In the genomic region with DNA sequence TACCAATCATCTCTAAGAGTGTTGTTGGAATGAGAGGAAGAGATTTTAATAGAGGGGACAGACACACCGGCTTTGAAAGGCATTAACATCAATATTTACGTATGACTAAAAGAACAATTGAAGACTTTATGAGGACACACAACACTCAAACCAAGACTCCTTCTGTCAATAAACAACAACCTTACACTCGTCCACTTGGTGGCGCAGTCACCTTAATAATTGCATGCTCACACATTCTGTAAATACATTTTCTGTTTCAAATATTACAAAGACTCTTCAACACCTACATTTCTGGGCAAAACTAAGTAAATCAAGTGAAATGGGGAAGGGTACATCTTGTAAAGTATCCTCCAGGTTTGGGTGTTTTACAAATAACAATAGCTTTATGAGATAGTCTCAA, we compare ENCODE assay signal across 10 mouse cellular contexts. TPM values are rescaled to one million over a fixed set of nuclear protein-coding genes. Genes with fewer than 3 reads are reported as not detected.
DNase-seq lines count a peak whose midpoint lies in the region; ATAC-seq and TF ChIP-seq lines count a peak whose summit lies in the region.
"Had no signal": no experiment of that assay in that cellular context is flagged by ENCODE, and none has a peak within 500 bp of the region (broad histone marks: within the 10 kb centered on the region; RNA-seq: fewer than 3 reads in every experiment).

No protein-coding gene starts in this region.

- DNase-seq in forebrain, embryonic 10.5 days (ENCODE audit: extremely low spot score, low spot score), result peak; percentile 23
- peak; percentile 63 for DNase-seq in urinary bladder, postnatal 14 days (ENCODE audit: low spot score)
- DNase-seq in urinary bladder, postnatal 10 days (ENCODE audit: low spot score), result no peak
- peak; percentile 76 for DNase-seq in embryo, embryonic 10.5 days (ENCODE audit: low spot score)
- DNase-seq in hindbrain, postnatal 0 days (ENCODE audit: low spot score), result peak; percentile 85
- peak in 2 of 3 experiments; percentile 20 to 32 for DNase-seq in liver, embryonic 14.5 days (ENCODE audit: low read depth in 3 of 3, low spot score in 3 of 3)
- DNase-seq in right cerebral cortex, postnatal 25 days, result peak; percentile 28

- WGBS in forebrain, embryonic 10.5 days, result 27% methylated on average over 4 of the region's 4 CpGs
- WGBS in forebrain, embryonic 12.5 days, result 24% methylated on average over 4 of the region's 4 CpGs
- WGBS in hindbrain, postnatal 0 days, result 17% methylated on average over 4 of the region's 4 CpGs
- 22% methylated on average over 4 of the region's 4 CpGs for WGBS in liver, embryonic 14.5 days (ENCODE audit: insufficient replicate concordance)

- H3K9ac ChIP-seq in forebrain, embryonic 12.5 days, result no peak overlapping the region
- no peak overlapping the region for H3K9ac ChIP-seq in hindbrain, postnatal 0 days (replicated peaks; ENCODE audit: low read length)
- no peak overlapping the region for H3K9ac ChIP-seq in liver, embryonic 14.5 days (replicated peaks)
- H3K9ac ChIP-seq: limb, embryonic 15.5 days; stomach, embryonic 15.5 days had no signal

- H3K4me3 ChIP-seq in forebrain, embryonic 10.5 days, result no peak overlapping the region
- H3K4me3 ChIP-seq in forebrain, embryonic 12.5 days (replicated peaks), result no peak overlapping the region
- no peak overlapping the region for H3K4me3 ChIP-seq in hindbrain, postnatal 0 days (ENCODE audit: low read length)
- no peak overlapping the region for H3K4me3 ChIP-seq in liver, embryonic 14.5 days (ENCODE audit: insufficient read depth in 1 of 2, low read depth in 2 of 2, low read length in 2 of 2)
- H3K4me3 ChIP-seq: limb, embryonic 15.5 days; stomach, embryonic 15.5 days had no signal

- peak; percentile 82 for TF ChIP-seq CTCF in hindbrain, postnatal 0 days (IDR thresholded peaks at IDR 0.05; ENCODE audit: low read depth)
- peak; percentile 60 for TF ChIP-seq CTCF in liver, embryonic 14.5 days (IDR thresholded peaks at IDR 0.05; ENCODE audit: low read depth)

- TF ChIP-seq EP300 in liver, embryonic 14.5 days (IDR thresholded peaks at IDR 0.05; ENCODE audit: low read depth), result no peak

- no peaks in the 10 kb centered on the region for H3K36me3 ChIP-seq in forebrain, embryonic 10.5 days (replicated peaks)
- H3K36me3 ChIP-seq in forebrain, embryonic 12.5 days (replicated peaks), result no peaks in the 10 kb centered on the region
- H3K36me3 ChIP-seq in hindbrain, postnatal 0 days (ENCODE audit: insufficient read depth, low read length), result no peaks in the 10 kb centered on the region
- no peaks in the 10 kb centered on the region for H3K36me3 ChIP-seq in liver, embryonic 14.5 days (replicated peaks; ENCODE audit: control insufficient read depth, insufficient read depth, low read depth)
- H3K36me3 ChIP-seq: limb, embryonic 15.5 days; stomach, embryonic 15.5 days had no signal

- H3K9me3 ChIP-seq in forebrain, embryonic 10.5 days, result no peaks in the 10 kb centered on the region
- H3K9me3 ChIP-seq in forebrain, embryonic 12.5 days, result no peaks in the 10 kb centered on the region
- H3K9me3 ChIP-seq in hindbrain, postnatal 0 days (ENCODE audit: low read length), result no peaks in the 10 kb centered on the region
- no peaks in the 10 kb centered on the region for H3K9me3 ChIP-seq in liver, embryonic 14.5 days (ENCODE audit: control insufficient read depth, low read length)
- H3K9me3 ChIP-seq: limb, embryonic 15.5 days; stomach, embryonic 15.5 days had no signal

- H3K27ac ChIP-seq in forebrain, embryonic 10.5 days, result no peak overlapping the region
- no peak overlapping the region for H3K27ac ChIP-seq in forebrain, embryonic 12.5 days
- H3K27ac ChIP-seq in hindbrain, postnatal 0 days, result no peak overlapping the region
- no peak overlapping the region for H3K27ac ChIP-seq in liver, embryonic 14.5 days
- H3K27ac ChIP-seq: limb, embryonic 15.5 days; stomach, embryonic 15.5 days had no signal

- H3K4me2 ChIP-seq in forebrain, embryonic 12.5 days, result no peak overlapping the region
- H3K4me2 ChIP-seq in hindbrain, postnatal 0 days (ENCODE audit: low read depth, low read length), result no peak overlapping the region
- H3K4me2 ChIP-seq in liver, embryonic 14.5 days (ENCODE audit: low read depth), result no peak overlapping the region
- H3K4me2 ChIP-seq: limb, embryonic 15.5 days; stomach, embryonic 15.5 days had no signal

- ATAC-seq in forebrain, embryonic 12.5 days (ENCODE audit: low FRiP score), result no peak
- ATAC-seq in hindbrain, postnatal 0 days, result no peak
- no peak for ATAC-seq in liver, embryonic 14.5 days (ENCODE audit: insufficient read depth)

- no peaks in the 10 kb centered on the region for H3K4me1 ChIP-seq in forebrain, embryonic 10.5 days
- no peaks in the 10 kb centered on the region for H3K4me1 ChIP-seq in forebrain, embryonic 12.5 days
- H3K4me1 ChIP-seq in hindbrain, postnatal 0 days (ENCODE audit: insufficient read depth, low read length), result no peaks in the 10 kb centered on the region
- H3K4me1 ChIP-seq in liver, embryonic 14.5 days (replicated peaks; ENCODE audit: control insufficient read depth in 2 of 2, insufficient read depth in 2 of 2, low read length in 1 of 2), result no peaks in the 10 kb centered on the region
- H3K4me1 ChIP-seq: limb, embryonic 15.5 days; stomach, embryonic 15.5 days had no signal

- H3K27me3 ChIP-seq in forebrain, embryonic 10.5 days (ENCODE audit: poor library complexity, severe bottlenecking), result no peaks in the 10 kb centered on the region
- no peaks in the 10 kb centered on the region for H3K27me3 ChIP-seq in forebrain, embryonic 12.5 days
- no peaks in the 10 kb centered on the region for H3K27me3 ChIP-seq in hindbrain, postnatal 0 days (ENCODE audit: insufficient read depth, low read length)
- no peaks in the 10 kb centered on the region for H3K27me3 ChIP-seq in liver, embryonic 14.5 days (ENCODE audit: control insufficient read depth, insufficient read depth, low read length)
- H3K27me3 ChIP-seq: limb, embryonic 15.5 days; stomach, embryonic 15.5 days had no signal

RNA-seq across cellular contexts. Expression of a gene that starts 4.4 kb away (rescaled TPM):
- not detected in 2 replicates for polyA plus RNA-seq in forebrain, embryonic 10.5 days (2016; fragmentation: Nextera tagmentation; extraction: Ambion mirVana)
- polyA plus RNA-seq in forebrain, embryonic 12.5 days (2016; fragmentation: Nextera tagmentation; extraction: Ambion mirVana), result not detected in 2 replicates
- 0.25 TPM in 1 of 2 replicates, not detected in the other for total RNA-seq in hindbrain, postnatal 0 days (2014; rRNA removed)
- 0.09 and 0.30 TPM in 2 replicates for polyA plus RNA-seq in hindbrain, postnatal 0 days (2015; fragmentation: Nextera tagmentation; extraction: Ambion mirVana)
- 0.28 and 0.41 TPM in 2 replicates for polyA plus RNA-seq in liver, embryonic 14.5 days (2012; rRNA removed)
- polyA plus RNA-seq in liver, embryonic 14.5 days (2014; fragmentation: Nextera tagmentation; extraction: Ambion mirVana), result 0.71 and 0.85 TPM in 2 replicates
